Mouse (Mus musculus) midbrain, embryonic 14.5 days (tissue): ENCODE measurements at regions not wholly inside any gene's neighbourhood (a gene's known extent, or its start where the extent isn't known, plus 50 kb on each side); places are given as distances from the start of the nearest gene placed in this dataset.

Source experiments
- ATAC-seq: fragments of 200-750 bp; cut with Nextera tagmentation; 2 replicates; pipeline ENCODE4 v1.8.0; 2017; ENCODE audit warnings: moderate number of reproducible peaks, moderate library complexity; ENCODE audit not compliant: low FRiP score, low TSS enrichment
- DNase-seq: peaks from one replicate; pipeline ENCODE4 v3.0.0-alpha.2; 2015
- H3K27ac ChIP-seq: fragments of 300-500 bp; sonication (generic); replicated peaks from 2 replicates; pipeline ENCODE4 v1.5.1; 2014; ENCODE audit warnings: mild to moderate bottlenecking, low read depth, low read length, moderate library complexity
- H3K27me3 ChIP-seq: fragments of 300-500 bp; sonication (generic); 2 replicates; pipeline ENCODE4 v1.6.1; 2014; ENCODE audit warnings: low read length, control low read depth, mixed read lengths; ENCODE audit not compliant: control insufficient read depth, insufficient read depth
- H3K36me3 ChIP-seq: fragments of 300-500 bp; sonication (generic); 2 replicates; pipeline ENCODE4 v1.6.1; 2014; ENCODE audit warnings: low read length, control low read depth; ENCODE audit not compliant: control insufficient read depth, insufficient read depth
- H3K4me1 ChIP-seq: fragments of 300-500 bp; sonication (generic); 2 replicates; pipeline ENCODE4 v1.6.1; 2014; ENCODE audit warnings: mild to moderate bottlenecking, antibody characterized with exemption, low read length, control low read depth; ENCODE audit not compliant: control insufficient read depth, insufficient read depth
- H3K4me2 ChIP-seq: fragments of 300-500 bp; sonication (generic); 2 replicates; pipeline ENCODE4 v1.6.1; 2014; ENCODE audit warnings: mild to moderate bottlenecking, low read length, moderate library complexity
- H3K4me3 ChIP-seq: fragments of 300-500 bp; sonication (generic); replicated peaks from 2 replicates; pipeline ENCODE4 v1.5.1; 2014; ENCODE audit warnings: low read depth, low read length
- H3K9ac ChIP-seq: fragments of 300-500 bp; sonication (generic); replicated peaks from 2 replicates; pipeline ENCODE4 v1.6.1; 2014; ENCODE audit warnings: mild to moderate bottlenecking, low read length, moderate library complexity
- H3K9me3 ChIP-seq: fragments of 300-500 bp; sonication (generic); 2 replicates; pipeline ENCODE4 v1.6.1; 2016; ENCODE audit warnings: low read length, control low read depth, mixed read lengths; ENCODE audit not compliant: control insufficient read depth
- WGBS: fragments of 180-500 bp; shearing (Covaris S2); extraction: QIAGEN DNeasy Blood & Tissue Kit; methylation state at CpG from one replicate; pipeline ENCODE4 v1.1.7; 2014; 5-methylcytosine and 5-hydroxymethylcytosine counted together

GRCm38 (mm10) chr2:47053689-47054088 lies 1760.2 kb upstream of the Acvr2a start:
- Histone ChIP-seq H3K9ac (no peak overlapping the region), H3K4me1 (no peaks in the 10 kb centered on the region), H3K4me3 (no peak overlapping the region), H3K36me3 (no peaks in the 10 kb centered on the region), H3K4me2 (no peak overlapping the region), H3K27ac (no peak overlapping the region), H3K9me3 (no peaks in the 10 kb centered on the region), H3K27me3 (no peaks in the 10 kb centered on the region)
- ATAC-seq (no peak), DNase-seq (no peak)
- 92% methylated on average over 3 of the region's 3 CpGs for WGBS

- DNase-seq (no peak), ATAC-seq (no peak)
- Histone ChIP-seq H3K4me2 (no peak overlapping the region), H3K36me3 (no peaks in the 10 kb centered on the region), H3K27me3 (no peaks in the 10 kb centered on the region), H3K4me1 (no peaks in the 10 kb centered on the region), H3K9me3 (no peaks in the 10 kb centered on the region), H3K27ac (no peak overlapping the region), H3K9ac (no peak overlapping the region), H3K4me3 (no peak overlapping the region)
Observed at GRCm38 (mm10) chr2:47074191-47074590, 1739.7 kb upstream of the Acvr2a start.

GRCm38 (mm10) chr2:47075225-47075624 lies 1738.7 kb upstream of the Acvr2a start:
- H3K27me3 ChIP-seq, result no peaks in the 10 kb centered on the region
- H3K27ac ChIP-seq, result no peak overlapping the region
- H3K4me2 ChIP-seq, result no peak overlapping the region
- H3K4me1 ChIP-seq, result no peaks in the 10 kb centered on the region
- no peak for DNase-seq
- ATAC-seq, result no peak
- no peak overlapping the region for H3K4me3 ChIP-seq
- 89% methylated on average over 3 of the region's 3 CpGs for WGBS
- H3K9ac ChIP-seq, result no peak overlapping the region
- no peaks in the 10 kb centered on the region for H3K9me3 ChIP-seq
- no peaks in the 10 kb centered on the region for H3K36me3 ChIP-seq

GRCm38 (mm10) chr2:47088635-47089034 lies 1725.3 kb upstream of the Acvr2a start:
- H3K27ac ChIP-seq, result no peak overlapping the region
- no peak overlapping the region for H3K9ac ChIP-seq
- no peak for ATAC-seq
- H3K4me3 ChIP-seq, result no peak overlapping the region
- 36% methylated on average over 4 of the region's 4 CpGs for WGBS
- no peaks in the 10 kb centered on the region for H3K36me3 ChIP-seq
- no peaks in the 10 kb centered on the region for H3K27me3 ChIP-seq
- DNase-seq, result peak; percentile 27
- H3K9me3 ChIP-seq, result no peaks in the 10 kb centered on the region
- H3K4me1 ChIP-seq, result no peaks in the 10 kb centered on the region
- H3K4me2 ChIP-seq, result no peak overlapping the region

- no peak overlapping the region for H3K4me2 ChIP-seq
- DNase-seq (no peak), ATAC-seq (no peak)
- H3K4me1 ChIP-seq, result no peaks in the 10 kb centered on the region
- no peaks in the 10 kb centered on the region for H3K9me3 ChIP-seq
- H3K27me3 ChIP-seq, result no peaks in the 10 kb centered on the region
- H3K27ac ChIP-seq, result no peak overlapping the region
- H3K36me3 ChIP-seq, result no peaks in the 10 kb centered on the region
- H3K4me3 ChIP-seq, result no peak overlapping the region
- WGBS, result 85% methylated on average over 3 of the region's 3 CpGs
- H3K9ac ChIP-seq, result no peak overlapping the region
Observed at GRCm38 (mm10) chr2:47095993-47096392, 1717.9 kb upstream of the Acvr2a start.

- H3K36me3 ChIP-seq, result no peaks in the 10 kb centered on the region
- no peak overlapping the region for H3K4me3 ChIP-seq
- H3K4me1 ChIP-seq, result no peaks in the 10 kb centered on the region
- no peaks in the 10 kb centered on the region for H3K27me3 ChIP-seq
- no peak overlapping the region for H3K9ac ChIP-seq
- ATAC-seq (no peak), DNase-seq (no peak)
- 80% methylated on average over 1 of the region's 1 CpGs for WGBS
- H3K9me3 ChIP-seq, result no peaks in the 10 kb centered on the region
- no peak overlapping the region for H3K4me2 ChIP-seq
- no peak overlapping the region for H3K27ac ChIP-seq
Observed at GRCm38 (mm10) chr2:47139435-47139834, 1674.5 kb upstream of the Acvr2a start.

- Histone ChIP-seq H3K4me1 (no peaks in the 10 kb centered on the region), H3K36me3 (no peaks in the 10 kb centered on the region), H3K4me2 (no peak overlapping the region), H3K9me3 (no peaks in the 10 kb centered on the region), H3K27ac (no peak overlapping the region), H3K4me3 (no peak overlapping the region), H3K27me3 (no peaks in the 10 kb centered on the region), H3K9ac (no peak overlapping the region)
- no peak for ATAC-seq
- DNase-seq, result no peak
- 88% methylated on average over 2 of the region's 2 CpGs for WGBS
Observed at GRCm38 (mm10) chr2:47184067-47184802, 1629.7 kb upstream of the Acvr2a start.
